Mouse (Mus musculus) C2C12 (cell line): ENCODE results near the gene Chrnb4.

Experiments used
- CEBPB ChIP-seq: IDR thresholded peaks from one replicate; pipeline ENCODE4 v1.6.1; 2011; ENCODE audit warnings: low read depth, mild to moderate bottlenecking, control low read depth, moderate library complexity
- CTCF ChIP-seq: IDR thresholded peaks from one replicate; pipeline ENCODE4 v1.5.1; 2011; ENCODE audit not compliant: control insufficient read depth, insufficient read depth, insufficient read length
- MAX ChIP-seq: IDR thresholded peaks from one replicate; pipeline ENCODE4 v1.6.1; 2011; ENCODE audit warnings: mild to moderate bottlenecking, control low read depth
- MYOD1 ChIP-seq: IDR thresholded peaks from one replicate; pipeline ENCODE4 v1.6.1; 2011; ENCODE audit warnings: low read depth; ENCODE audit not compliant: control insufficient read depth, insufficient read length
- MYOG ChIP-seq: IDR thresholded peaks from one replicate; pipeline ENCODE4 v1.6.1; 2011; ENCODE audit not compliant: control insufficient read depth, insufficient read length; ENCODE audit errors: extremely low read depth
- USF1 ChIP-seq: IDR thresholded peaks from one replicate; pipeline ENCODE4 v1.6.1; 2011; ENCODE audit warnings: low read depth, mild to moderate bottlenecking, control low read depth, moderate library complexity

GRCm38 (mm10) chr9:54981291-54982191 lies 67.0 kb downstream of the Chrnb4 start:
- TF ChIP-seq CTCF (no peak), MYOD1 (no peak), MAX (no peak), CEBPB (no peak), MYOG (no peak), USF1 (no peak)
